Mouse (Mus musculus): ENCODE results near the gene Rab35.

Gene Rab35

GRCm38 (mm10) chr5:115649699-115650098, 18.0 kb downstream of the Rab35 start:
- no peak for DNase-seq (ENCODE audit: low spot score in 2 of 2)

DNA sequence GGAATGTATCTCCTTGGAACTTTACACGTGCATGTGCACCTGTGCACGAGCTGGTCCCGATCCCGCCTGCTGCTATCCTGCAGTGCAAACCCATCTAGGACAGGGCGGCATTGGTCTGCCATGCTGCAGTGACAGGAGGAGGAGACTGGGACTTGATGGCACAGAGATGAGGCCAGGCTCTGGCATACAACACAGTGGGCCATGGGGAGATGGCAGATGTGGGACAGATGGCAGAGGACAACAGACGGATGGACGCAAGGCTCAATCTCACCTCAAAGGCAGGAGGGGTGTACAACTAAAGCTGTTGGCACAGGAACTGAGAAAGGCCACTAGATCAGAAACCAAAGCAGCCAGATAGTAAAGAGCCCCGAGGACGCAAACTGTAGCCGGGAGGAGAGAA, 19.2 kb downstream of the Rab35 start:
- no peak for DNase-seq (ENCODE audit: low spot score in 2 of 2)

GRCm38 (mm10) chr5:115651821-115652220, 20.1 kb downstream of the Rab35 start:
- DNase-seq (ENCODE audit: low spot score in 2 of 2): no peak

DNA sequence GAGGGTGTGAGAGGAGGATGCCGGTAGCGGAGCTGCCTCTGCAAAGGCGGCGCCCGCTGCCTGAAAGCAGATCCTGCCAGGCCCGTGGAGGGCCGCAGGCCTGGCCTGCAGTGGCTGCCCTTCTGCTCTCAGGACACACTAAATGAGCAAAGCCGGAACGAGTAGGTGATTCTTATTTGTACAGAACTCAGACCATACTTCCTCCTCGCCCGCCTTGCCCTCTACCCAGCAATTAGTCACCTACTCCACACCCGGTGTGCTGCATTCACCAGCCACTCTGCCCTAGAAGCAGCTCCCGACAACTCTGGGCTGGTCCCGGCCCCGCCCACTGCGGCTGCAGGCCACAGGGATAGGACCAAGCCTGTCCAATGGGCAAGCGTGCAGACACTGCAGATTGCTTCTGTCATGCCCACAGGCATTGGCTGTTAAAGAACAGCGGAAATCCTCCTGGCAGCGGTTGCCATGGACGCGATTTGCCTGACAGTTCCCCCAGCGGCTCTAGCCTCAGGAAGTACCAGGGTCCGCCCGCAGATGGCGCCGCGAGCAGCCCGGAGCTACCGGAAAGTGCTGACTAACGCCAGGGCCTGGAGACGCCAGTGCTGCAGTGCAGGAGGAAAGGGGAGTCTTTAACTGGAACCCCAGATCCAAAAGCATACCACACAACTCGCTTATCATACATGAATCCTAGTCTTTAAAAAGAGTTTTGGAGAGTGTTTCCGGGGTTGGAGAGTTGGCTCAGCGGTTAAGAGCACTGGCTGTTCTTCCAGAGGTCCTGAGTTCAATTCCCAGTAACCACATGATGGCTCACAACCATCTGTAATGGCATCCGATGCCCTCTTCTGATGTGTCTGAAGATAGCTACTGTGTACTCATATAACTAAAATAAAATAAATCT, 21.2 kb downstream of the Rab35 start:
- DNase-seq (ENCODE audit: low spot score in 2 of 2): peak; percentile 99 to 100

GRCm38 (mm10) chr5:115653776-115654175, 22.1 kb downstream of the Rab35 start:
- DNase-seq (ENCODE audit: low spot score in 2 of 2): no peak

DNA sequence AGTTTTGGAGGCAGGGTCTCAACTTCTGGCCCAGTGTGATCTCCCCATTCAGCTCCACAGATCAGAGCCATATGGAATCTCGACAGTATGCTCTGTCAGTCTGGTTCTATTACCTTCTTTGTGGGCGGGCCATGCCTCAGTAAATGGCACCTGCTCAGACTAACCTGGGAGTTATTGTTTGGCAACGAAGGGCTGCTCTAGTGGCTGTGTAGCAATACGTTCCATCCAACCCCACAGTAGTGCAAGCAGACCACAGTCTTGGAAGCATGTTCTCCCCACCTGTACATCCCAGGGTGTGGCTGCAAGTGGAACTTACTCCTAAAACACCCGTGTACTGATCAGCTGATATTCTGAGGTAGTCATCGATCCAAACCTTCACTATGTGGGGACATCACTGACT, 25.0 kb downstream of the Rab35 start:
- no peak for DNase-seq (ENCODE audit: low spot score in 2 of 2)

DNA sequence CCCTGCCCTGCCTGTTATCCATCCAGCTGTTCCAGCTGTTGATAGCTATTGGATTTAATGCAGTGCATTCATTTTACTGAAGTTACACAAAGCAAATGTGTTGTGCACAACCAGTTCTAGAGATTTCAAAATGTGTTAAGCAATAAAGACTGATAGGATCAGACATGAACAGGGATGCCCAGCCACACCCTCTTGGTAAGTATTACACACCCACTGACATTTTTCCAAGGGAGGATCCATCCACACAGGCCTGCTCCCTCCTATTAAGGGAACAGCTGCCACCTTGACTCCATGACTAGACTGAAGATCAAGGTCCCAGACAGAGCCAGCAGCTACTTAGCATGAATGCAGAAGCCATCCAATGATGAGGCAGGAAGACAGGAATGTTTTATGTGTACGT, 25.5 kb downstream of the Rab35 start:
- DNase-seq (ENCODE audit: low spot score in 2 of 2): no peak

- no peak for DNase-seq (ENCODE audit: low spot score in 2 of 2)
Measured at GRCm38 (mm10) chr5:115658352-115658751, 26.6 kb downstream of the Rab35 start.

- no peak for DNase-seq (ENCODE audit: low spot score in 2 of 2)
Measured at GRCm38 (mm10) chr5:115662658-115663057, 30.9 kb downstream of the Rab35 start.

DNA sequence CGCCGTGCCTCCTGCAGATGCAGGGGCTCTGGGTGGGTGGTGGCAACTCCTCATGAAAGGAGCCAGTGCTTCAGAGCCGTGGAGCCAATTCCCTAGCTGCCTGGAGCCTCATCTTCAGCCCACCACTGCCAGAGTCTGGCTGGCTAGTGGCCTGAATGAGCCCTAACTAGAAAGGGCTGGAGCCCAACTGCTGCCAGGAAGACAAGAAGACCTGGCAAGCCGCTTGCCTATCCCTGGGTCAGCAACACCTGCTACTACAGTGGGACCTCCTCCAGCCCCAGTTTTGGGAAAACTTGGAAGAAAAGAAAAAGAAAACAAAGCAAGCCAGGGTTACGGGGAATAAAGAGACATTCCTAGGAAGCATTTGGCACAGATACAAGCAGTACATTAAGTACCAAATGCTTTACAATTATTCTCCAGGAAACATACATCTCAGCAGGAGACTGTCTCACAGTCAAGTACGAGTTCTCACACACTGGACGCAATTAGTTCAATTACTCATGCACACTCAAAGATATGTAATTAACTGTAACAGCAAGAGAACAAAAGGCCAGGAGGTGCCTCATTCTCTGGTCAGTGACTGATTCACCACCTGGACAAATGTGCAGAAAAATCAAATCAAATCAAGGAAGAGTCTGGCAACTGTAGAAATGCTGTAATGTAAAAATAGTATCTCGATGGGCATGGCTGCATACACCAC, 34.8 kb downstream of the Rab35 start:
- DNase-seq (ENCODE audit: low spot score in 2 of 2): no peak

GRCm38 (mm10) chr5:115667210-115667609, 35.5 kb downstream of the Rab35 start:
- DNase-seq (ENCODE audit: low spot score in 2 of 2): no peak

DNA sequence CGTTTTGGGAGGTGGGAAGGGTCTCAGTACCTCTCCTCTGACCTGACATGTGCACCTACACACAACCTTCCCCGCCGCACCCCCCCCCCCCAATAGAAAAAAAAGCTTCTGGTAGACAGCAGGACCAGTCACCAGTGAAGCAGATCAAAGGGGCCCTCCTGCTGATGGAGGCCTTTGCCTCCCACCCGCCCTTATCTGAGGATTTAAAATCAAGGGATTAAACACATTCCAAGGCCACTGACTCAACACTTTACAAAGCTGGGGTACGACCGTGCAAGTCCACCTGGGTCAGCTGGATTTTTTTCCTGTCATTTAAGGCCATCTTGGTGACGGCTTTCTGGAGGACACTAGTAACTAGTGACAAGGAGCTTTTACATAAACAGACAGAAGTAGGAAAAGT, 36.2 kb downstream of the Rab35 start:
- DNase-seq (ENCODE audit: low spot score in 2 of 2): no peak

GRCm38 (mm10) chr5:115668986-115669385, 37.3 kb downstream of the Rab35 start:
- DNase-seq (ENCODE audit: low spot score in 2 of 2): no peak

- no peak for DNase-seq (ENCODE audit: low spot score in 2 of 2)
Measured at GRCm38 (mm10) chr5:115669974-115670373, 38.3 kb downstream of the Rab35 start.

DNA sequence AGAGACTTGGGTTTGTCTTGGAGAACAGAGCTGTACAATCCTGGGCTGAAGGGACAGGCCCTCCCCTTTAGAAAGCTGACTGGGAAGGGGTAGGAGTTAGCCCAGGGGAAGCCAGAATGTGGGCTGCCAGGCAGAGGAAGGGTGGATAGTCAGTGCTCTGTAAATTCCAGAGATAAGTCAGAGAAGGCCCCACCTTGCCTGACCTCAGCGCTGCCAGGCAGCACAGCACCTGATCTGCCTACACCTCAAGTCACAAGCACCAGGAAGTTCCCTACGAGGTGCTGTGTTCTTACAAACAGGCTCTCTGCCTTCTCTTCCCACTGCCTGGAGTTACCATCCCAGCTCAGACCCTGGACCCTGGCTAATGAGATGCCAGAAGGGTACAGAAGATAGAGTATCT, 38.7 kb downstream of the Rab35 start:
- no peak for DNase-seq (ENCODE audit: low spot score in 2 of 2)

DNA sequence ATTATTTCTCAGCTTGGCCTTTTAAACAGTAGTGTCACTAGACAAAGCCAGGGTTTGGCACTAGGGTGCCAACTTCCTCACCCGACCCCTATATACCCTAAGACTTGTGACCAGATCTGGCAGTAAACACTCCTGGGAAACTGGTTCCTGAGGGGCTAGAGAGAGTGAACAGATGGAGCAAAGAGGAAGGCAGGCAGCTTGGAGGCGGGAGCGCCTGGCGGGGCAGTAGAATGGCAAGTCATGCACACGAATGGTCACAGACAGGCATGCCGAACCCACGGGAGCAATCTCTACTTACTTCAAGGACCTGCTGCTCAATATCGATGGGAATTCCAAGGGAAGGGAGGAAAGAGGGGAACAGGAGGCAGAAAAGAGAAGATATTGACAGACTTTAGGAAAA, 40.1 kb downstream of the Rab35 start:
- no peak for DNase-seq (ENCODE audit: low spot score in 2 of 2)

DNA sequence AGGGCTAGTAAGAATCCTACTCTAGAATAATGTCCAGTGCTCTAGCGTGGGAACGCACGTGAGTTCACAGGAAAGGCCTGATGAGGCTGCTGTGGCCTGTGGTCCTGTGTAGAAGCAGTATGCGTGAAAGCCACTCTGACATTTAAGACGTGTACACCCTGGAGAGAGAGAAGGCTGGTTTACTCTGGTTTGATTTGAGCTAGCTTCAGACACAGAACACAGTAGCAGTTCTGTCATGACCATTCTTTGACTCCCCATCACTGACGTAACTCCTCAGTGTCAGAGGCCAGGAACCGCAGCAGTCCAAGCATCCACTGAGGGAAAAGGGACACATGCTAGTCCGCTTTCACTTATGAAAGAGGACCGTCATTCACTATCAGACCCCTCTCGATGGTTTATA, 53.4 kb downstream of the Rab35 start:
- no peak for DNase-seq (ENCODE audit: low spot score in 2 of 2)

DNA sequence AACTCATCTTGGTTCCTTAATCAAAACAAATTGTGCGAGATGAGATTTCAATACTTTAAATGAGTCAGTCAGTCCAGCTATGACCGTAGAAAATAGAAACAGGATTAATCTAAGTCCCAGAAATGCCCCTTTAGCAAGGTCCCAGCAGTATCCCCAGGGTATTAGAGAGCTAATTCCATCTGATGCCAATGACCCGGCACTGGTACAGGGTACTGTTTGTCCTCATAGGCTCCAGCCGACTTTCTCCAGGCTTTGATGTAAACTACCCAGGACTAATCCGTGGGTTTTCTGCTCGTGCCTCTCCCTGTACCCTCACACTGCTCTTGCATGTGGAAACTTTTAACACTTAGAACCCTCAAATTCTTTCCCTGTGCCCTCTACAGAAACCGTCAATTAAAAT, 55.0 kb downstream of the Rab35 start:
- DNase-seq (ENCODE audit: low spot score in 2 of 2): no peak

DNA sequence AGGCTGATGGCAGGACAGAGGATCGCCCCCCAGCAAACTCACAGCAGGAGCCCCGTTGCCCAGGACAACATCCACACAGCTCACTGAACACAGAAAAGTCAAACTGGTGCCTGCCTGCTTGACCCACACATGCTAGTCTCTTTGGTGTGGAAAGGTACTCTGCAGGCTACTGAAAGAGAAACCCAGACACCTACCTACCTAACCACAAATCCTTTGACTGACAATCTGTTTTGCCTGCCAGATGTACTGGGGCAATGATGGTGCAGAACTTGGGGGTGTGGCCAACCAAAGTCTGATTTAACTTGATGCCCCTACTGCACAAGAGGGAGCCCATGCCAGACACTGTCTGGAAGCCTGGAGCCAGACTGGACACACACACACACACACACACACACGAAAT, 61.6 kb downstream of the Rab35 start:
- no peak for DNase-seq (ENCODE audit: low spot score in 2 of 2)

GRCm38 (mm10) chr5:115695191-115695770, 63.6 kb downstream of the Rab35 start:
- no peak for DNase-seq (ENCODE audit: low spot score in 2 of 2)

DNA sequence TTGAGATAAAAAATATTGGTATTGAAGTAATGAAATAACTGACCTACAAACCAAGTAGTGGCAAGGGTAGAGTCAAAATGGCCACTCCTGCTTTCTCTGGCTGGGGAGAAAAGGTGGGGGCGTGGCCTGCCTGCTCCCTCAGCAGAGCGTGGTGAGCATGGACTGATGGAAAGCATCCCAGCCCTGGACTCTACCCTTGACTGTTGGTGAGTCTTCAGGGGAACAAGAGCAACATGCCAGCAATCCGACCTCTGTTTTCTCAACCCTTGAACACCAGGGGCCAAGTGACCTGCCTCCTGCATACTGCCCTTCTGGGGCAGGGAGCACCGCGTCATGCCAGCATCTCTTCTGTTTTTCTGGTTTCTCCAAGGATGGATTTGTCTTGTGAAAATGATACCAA, 65.1 kb downstream of the Rab35 start:
- DNase-seq (ENCODE audit: low spot score in 2 of 2): no peak
